Mouse (Mus musculus): ENCODE data around the gene Hoxc8.

Hoxc8 gene

DNA sequence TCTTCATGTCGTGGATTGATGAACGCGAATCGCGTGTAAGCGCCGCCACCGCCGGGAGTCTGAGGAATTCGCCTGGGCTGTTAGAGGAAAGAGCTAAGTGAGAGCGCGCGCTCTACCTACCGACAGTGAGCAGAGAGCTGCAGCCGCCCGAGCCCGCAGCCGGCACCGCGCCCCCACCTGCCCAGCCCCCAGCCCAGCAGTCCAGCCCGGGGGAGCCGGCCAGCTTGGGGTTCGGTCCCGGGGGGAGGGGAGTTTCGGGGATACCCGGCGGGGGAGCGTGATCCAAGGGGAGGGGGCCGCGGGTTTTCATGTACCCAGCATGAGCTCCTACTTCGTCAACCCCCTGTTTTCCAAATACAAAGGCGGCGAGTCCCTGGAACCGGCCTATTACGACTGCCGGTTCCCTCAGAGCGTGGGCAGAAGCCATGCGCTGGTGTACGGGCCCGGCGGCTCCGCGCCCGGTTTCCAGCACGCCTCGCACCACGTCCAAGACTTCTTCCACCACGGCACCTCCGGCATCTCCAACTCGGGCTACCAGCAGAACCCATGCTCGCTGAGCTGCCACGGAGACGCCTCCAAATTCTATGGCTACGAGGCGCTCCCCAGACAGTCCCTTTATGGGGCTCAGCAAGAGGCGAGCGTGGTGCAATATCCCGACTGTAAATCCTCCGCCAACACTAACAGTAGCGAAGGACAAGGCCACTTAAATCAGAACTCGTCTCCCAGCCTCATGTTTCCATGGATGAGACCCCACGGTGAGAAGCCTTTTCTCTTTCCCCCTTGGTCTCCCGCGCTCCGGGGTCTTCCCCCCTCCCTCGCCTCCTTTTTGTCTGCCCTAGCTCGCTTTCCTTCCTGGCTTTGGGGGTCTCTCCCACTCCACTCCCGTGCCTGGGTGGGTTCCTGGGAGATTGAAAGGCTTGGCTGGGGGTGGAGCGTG lies at the start of gene Hoxc8:
Gene Hoxc8 (plus strand): TSS at position 147 of the 937 bp plus-strand sequence.
- no peak for DNase-seq

DNA sequence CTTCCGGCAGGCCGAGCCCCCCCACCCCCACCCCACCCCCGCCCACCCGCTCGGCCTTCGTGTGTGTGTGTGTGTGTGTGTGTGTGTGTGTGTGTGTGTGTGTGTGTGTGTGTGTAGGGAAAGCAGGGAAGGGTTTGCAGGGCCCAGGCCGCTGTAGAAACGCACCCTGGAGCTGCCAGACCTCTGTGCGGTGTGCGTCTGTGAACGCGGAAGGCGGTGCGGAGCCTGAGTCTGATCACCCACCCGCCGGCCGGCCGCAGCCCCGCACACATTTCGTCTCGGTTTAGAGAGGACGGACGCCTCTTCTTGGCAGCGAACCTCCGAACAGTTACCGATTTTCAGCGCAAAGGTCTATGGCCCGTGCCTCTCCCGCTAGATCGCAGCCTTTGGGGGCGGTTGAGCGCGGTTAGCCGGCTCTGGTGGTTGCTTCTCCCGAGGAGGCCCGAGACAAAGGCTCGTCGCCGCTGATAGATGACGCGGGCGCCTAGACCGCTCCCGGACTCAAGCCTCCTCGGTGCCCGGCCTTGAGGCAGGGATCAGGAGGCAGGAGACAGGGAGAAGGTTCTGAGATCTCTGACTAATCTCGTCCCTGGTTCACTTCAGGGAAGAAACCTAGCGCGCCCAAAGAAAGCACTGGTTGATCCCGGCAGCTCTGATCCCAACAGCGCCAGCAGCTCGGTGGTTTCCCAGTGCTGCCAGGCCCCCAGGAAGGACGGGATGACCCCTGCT lies 47.5 kb upstream of the Hoxc8 start:
- no peak for DNase-seq

DNA sequence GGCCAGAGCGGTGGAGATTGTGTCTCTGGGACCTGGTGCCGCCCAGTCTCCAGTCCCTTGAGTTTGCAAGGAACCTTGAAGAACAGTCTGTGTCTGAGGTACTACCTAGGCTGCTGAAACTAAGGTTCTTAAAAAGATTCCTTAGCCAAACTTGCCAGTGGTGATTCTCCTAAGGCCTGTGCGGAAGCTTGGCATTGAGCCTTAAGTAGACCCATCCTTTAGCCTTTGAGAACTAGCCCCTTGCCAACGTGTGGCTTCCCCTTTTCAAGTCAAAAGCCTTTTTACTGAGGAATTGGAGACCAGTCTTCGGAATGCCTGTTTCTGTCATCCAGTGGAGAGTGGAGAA lies 47.0 kb upstream of the Hoxc8 start:
- no peak for DNase-seq

DNA sequence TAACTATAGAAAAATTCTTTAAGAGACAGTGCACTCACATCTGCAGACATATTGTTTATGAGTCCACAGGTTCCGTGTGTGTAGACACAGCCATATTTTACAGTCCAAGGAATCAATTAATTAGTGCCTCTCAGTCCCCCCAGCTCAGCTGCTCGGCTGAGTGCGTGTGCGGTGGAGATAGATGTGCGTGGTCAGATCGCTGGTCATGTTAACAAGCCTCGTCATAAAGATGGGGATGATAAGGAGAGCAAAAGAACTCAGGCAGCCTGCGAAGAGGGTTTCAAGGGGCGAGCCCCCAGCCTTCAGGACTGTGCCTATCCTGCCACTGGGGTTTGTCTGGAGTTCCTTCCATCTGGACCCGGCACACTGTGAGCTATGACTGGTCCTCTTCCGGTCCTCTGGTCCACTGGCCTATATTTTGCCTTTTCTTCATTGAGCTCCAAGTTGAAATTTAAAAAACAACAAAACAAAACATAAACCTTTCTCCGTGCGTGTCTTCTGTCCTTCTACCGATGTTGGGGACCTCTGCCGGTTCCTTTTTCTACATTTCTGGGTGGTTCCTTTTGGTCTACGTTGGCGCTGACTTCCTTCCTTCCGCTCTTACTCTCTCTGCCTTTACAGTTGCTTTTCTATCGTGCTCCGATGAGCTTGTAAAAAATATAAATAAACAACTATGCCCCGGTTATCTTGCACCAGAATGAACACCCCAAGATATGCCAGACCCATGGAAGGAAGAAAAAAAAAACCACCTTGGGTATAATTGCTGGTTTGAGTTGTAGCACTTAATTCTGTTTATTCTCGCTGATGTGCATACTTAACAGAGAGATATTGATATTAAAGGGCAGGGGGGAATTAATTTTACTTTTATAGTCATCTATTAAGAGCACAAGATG lies 45.0 kb upstream of the Hoxc8 start:
- no peak for DNase-seq

DNA sequence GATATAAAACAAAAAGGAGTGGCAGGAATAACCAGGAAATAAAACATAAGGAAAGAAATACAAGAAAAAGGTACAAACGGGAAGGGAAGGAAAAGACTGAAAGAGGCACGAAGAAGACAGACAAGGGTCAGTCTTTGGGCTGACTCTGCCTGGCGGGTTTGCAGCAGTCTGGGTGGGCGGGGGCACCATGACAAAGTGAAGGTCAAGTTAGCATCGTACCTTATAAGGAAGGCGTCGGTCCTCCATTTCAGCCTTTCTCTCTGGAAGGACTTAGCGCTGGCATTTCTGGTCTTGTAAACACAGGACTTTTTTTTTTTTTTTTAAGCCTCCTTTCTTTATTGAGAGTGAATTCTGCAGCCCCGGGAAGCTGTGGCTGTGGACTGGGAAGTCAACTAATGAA lies 43.1 kb upstream of the Hoxc8 start:
- no peak for DNase-seq

DNA sequence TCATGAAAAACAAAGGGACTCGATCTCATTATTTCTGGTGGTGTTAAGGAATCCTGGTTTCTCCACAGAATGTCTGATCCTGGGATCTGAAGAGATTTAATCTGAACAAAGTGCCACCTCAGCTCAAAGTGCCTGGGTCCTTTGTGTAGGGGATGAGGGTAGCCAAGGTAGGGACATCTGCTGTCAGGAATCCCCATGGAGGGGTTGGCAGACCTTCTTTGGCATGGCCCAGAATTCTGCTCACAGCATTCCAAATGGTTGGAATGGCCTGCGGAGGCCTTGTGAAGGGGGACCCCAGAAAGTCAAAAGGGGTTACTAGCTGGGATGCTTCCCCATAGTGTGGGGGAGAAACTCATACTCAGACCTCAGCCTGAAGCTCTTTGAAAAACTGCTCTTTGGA lies 41.6 kb upstream of the Hoxc8 start:
- DNase-seq, result no peak

DNA sequence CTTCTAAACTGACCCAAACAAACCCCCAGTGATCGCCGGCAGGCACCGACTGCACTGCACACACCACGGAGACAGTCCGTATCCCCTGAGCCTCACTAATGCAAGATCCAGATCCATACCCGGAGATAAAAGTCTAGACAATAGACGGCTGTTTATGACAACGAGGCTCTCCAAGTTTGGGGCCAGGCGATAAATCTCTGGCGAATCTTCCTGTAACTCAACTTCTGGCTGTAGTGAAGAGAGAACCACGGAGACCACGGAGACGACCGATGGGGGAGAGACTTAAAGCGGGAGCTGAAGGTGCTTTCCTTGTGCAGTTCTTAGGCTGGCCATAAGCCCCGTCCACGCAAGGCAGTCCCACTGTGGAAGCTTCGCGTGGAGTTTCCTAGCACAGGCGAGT lies 40.7 kb upstream of the Hoxc8 start:
- no peak for DNase-seq

DNA sequence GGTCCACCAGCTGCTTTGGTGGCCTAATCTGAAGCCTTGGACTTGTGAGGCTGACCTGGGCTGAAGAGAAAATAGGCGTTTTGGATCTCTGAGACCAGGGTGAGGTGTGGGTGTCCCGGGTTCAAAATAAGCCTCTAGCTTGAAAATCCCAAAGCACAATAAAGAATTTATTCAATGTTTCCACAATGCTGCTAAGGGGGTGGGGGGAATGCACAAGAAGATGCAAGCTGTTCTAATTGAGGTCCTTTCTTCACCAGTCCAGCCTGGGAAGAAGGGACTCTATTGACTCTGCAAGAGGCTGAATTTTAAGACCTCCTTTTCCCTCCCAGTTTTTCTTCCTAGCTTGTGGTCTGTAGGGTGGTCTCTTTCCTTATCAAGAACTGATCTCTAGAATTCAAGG lies 39.5 kb upstream of the Hoxc8 start:
- DNase-seq, result no peak

DNA sequence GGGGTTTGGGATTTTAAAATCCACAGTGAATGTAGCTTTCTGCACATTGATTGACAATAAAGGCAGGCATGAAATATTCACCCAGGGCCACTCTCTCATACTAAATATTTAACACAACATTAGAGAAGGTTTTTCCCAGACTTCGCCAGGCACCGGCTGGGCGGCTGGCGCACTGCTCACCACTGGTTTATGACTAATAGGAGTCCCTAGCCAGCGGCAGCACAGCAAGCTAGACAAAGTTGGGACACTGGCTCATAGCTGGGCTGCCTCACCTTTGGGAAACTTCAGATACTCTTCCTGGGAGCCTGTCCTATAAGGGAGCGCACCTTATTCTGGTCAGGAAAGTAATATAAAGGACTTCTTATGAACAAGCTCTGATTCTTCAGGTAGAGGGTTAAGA lies 36.8 kb upstream of the Hoxc8 start:
- no peak for DNase-seq

DNA sequence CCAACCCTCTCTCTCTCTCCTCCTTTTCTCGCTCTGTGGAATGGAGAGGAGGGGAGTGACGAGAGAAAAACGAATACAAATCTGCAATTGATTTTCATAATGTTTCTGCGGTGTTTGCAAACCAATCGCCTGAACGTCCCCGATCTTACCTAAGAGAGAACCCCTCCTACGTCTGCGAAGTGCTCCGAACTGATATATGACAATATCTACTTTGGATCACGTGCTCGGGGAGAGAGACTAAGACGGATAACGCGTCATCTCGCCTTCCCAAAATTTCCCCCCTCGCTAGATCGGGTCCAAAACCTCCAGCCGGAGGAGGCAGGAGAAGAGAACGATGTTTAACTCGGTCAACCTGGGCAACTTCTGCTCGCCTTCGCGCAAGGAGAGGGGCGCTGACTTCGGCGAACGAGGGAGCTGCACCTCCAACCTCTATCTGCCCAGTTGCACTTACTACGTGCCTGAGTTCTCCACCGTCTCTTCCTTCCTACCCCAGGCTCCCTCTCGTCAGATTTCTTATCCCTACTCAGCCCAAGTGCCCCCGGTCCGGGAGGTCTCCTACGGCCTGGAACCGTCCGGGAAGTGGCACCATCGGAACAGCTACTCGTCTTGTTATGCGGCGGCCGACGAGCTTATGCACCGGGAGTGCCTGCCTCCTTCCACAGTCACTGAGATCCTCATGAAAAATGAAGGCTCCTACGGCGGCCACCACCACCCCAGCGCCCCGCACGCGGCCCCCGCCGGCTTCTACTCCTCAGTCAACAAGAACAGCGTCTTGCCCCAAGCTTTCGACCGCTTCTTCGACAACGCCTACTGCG lies 36.0 kb upstream of the Hoxc8 start, which contains the start of gene Hoxc11:
Gene Hoxc11 (plus strand): TSS at position 236 of the 815 bp plus-strand sequence.
- no peak for DNase-seq

DNA sequence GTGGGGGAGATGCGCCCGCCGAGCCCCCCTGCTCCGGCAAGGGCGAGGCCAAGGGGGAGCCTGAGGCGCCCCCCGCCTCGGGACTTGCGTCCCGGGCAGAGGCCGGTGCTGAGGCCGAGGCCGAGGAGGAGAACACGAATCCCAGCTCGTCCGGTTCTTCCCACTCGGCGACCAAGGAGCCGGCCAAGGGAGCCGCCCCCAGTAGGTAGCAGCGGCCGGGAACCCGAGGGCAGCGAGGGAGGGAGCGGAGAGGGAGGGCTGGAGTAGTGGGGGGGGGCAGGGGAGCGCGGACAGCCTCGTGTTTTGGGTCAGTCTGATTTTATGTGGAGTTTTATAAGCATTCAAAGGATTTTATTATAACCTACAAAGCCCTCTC lies 35.4 kb upstream of the Hoxc8 start:
- DNase-seq, result no peak

DNA sequence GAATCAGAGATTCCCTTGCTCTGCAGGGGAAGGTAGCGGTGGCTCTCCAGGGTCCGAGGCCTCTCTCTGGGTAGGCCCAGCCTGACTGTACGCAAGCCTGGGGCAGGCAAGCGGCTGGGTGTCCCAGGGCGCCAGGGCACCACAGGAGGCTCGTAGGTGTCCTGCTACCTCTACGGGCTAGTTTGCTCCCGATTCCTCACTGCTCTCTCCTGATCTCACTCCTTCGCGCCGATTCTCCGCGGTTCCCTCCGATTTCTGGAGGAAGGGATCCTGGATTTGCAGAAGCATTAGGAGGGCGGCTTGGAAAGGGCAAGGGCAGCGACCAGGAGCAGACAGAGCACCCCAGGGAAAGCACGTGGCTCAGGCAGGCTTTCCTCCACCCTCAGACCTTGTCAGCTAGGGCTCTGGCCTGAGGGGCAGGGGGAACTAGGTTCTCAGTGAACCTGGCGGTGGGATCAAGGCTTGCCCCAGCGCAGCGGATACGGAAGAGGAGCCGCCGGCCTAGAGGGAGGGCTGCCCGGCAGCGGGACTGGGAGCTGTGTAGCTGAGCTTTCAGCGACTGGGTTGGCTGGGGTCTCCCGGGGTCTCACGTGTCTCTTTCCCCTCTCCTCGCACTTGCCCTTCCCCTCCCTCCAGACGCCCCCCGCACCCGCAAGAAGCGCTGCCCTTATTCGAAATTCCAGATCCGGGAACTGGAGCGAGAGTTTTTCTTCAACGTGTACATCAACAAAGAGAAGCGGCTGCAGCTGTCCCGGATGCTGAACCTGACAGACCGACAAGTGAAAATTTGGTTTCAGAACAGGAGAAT lies 34.4 kb upstream of the Hoxc8 start:
- DNase-seq, result no peak

DNA sequence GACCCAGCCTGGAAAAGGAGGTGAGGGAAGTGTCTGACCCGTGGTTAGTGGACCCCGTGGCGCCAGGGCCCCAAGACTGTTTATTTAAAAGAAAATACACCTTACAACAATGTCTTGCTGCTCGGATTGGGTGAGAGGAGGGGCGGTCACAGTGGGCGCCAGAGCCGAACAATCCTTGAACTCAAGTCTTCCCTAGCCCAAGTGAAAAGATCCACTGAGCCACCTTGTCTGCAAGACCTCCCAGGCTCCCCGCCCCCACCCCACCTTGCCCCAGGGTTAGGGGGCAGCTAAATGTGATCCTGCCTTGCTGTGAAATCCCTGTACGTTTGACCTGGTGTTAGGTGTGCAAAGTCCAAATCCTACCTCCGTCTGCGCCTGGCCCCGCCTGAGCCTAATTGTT lies 33.5 kb upstream of the Hoxc8 start:
- DNase-seq, result no peak

DNA sequence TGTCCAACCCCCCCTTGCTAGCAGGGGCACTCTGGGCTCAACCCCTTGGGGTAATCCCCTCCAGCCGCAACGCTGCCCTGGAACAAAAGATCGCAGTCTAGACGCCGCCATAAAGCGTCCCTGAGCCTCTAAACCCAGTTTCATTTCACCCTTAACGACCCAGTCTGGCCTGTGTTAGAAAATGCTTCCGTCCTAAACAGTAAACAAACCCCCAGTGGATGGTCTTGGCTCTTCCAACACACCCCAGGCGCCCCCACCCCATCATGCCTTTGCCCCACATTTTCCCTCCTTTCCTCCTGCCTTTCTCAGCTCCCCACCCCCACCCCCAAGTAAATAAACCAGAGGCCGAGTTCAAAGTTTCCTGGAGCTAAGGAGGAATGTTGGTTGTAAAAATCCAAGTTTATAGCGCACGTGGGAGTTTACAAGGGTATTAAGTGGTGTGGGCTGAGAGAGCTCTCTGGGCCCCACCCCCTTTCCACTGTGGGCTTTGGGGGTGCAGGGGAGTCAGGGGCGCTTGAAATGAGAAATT lies 30.7 kb upstream of the Hoxc8 start:
- no peak for DNase-seq

DNA sequence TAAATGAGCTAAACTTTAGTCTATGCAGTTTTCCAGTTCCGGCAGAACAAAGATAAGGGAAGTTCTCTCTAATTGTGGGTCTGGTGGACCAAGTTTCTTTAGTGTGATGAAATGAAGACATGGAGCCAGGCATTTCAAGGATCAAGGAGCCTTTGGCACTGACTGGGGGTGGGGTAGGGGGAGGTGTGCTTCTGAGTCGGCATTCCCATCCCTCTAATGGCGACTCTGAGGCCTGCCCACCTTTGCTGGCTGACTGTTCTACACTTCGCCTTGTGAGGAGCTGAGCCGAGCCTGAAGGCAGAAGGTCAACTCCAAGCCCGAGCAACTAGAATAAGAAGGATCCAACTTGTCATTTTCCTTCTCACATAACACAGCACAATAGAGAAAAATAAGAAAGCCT lies 28.7 kb upstream of the Hoxc8 start:
- DNase-seq, result no peak

DNA sequence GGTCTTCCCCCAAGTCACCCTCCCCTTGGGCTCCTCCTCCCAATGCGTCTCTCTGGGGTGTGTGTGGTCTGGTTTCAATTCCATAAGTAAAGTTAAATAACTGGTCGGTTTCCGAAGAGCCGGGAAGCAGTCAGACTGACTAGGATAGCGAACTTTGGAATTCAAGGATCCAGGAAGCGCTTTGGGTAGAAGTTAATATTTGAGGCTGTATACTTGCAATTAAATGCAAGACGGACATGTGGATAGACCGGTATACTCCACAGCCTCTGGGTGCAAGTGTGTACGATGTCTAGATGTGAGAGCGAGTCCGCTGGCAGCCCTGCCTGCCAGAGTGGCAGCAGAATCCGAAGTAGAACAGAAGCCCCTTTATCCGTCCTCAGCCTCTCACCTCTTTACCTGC lies 27.9 kb upstream of the Hoxc8 start:
- no peak for DNase-seq

DNA sequence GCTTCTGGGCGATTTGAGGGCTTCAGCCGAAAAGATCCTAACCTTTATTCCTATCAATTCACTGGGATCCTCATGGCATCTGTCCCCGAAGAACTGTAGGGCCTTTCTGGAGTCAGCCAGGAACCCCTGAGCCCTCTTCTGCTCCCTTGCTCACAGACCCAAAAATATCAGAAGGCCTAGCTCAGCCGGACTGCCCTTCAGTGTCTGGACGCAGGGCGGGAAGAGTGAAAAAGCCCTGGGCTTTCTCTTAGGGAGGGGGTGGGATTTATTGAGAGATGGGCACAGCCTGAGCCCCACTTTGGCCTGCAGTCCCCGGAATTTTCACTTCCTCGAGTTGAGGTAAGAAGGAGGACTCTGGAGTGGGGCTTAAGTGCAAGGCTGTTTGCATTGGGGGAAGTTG lies 27.1 kb upstream of the Hoxc8 start:
- DNase-seq, result no peak

DNA sequence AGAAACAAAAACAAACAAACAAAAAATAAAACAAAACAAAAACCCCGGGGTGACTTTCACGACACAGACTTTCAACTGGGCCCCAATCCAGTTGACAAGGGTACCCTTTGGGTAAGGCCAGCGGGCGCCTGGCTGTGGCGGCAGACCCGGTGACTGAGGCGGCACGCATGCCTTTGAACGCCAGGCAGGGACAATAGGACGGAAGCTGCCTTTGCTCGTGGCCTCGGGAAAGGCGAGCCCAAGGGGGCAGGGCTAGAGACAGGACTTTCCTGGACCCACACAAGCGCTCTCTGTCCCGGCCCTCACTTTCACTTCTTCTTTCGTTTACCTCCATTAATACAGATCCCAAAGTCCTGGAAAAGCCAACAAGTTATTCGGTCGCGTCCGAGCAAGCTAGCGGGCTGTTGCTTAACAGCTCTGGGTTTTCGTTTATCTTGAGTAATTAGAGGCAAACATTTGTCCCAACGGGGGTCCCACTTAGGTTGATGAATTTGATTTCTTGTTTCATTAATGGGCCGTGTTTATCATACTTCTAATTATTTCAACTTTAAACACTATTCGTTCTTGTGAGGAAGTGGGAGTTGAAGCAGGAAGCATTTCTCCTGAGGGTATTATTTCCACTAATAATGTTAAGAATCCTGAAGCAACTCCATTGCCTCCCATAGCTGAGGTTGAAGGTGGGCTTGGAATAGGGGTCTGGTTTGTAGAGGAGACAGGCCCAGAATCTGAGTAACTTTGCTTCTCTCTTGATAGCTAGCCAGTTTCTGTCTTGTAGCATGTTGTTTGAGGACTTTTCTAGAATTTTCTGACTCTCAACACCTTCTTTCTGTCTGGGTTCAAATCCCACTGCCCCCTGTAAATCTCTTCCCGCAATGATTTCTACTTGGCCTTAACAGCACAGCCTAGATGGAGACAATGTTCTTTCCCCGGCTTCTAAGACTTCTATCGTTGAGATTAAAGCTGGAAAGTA lies 26.5 kb upstream of the Hoxc8 start:
- DNase-seq, result no peak

DNA sequence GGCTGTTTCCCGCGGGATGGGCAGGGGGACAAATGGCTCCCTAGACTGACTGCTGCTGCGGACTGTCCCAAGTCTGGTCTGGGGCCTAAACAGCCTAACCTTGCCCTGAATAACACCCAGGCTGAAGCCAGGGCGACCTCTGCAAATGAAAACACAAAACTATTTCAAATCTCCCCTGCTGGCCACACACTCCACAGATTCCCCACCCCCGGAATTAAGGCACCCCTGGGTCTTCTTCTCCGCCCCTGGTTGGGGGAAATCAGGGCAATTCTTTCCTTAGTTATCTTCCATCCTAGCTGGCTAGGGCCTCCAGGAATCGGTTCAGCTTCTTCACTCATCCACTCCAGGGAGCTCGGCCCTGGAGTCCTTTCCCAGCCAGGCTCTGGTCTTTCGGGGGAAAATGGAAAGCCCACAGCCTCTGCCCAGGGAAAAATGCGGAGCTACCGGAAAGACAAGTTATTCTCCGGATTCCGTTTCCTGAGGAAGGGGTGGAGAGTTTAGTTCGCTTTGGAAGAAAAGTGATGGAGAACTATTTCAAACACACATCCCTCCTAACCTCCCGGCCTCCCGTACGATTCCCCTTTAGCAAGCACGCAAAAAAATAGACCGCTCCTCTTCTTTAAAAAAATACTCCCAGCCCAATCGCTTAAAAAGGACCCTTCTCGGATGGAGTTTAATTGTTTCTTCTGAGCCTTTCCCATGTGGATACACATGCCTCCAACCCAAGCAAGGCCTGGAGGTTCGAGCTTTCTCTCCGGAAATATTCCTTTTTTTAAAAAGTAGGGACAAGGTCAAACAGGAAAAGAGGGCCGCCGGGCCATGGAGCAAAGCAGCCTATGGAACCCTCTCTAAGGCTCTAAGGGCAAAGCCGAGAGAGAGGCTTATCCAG lies 25.2 kb upstream of the Hoxc8 start:
- no peak for DNase-seq
